Mouse (Mus musculus) lung, adult 2 months (tissue): ENCODE measurements around the gene Ptprd. TPM values are rescaled to one million over a fixed set of nuclear protein-coding genes. Genes with fewer than 3 reads are reported as not detected.

ENCODE experiments used
- DNase-seq: peaks from one replicate; pipeline ENCODE4 v3.0.0; 2022
- H3K4me1 ChIP-seq: fragments of 200-500 bp; 2 replicates; pipeline ENCODE4 v1.6.1; 2011; ENCODE audit warnings: low read length; ENCODE audit not compliant: control insufficient read depth, insufficient read depth
- H3K4me3 ChIP-seq: fragments of 200-500 bp; replicated peaks from 2 replicates; pipeline ENCODE3; 2011; ENCODE audit warnings: low read depth, mild to moderate bottlenecking, control low read depth, low read length; ENCODE audit errors: extremely low read depth
- CTCF ChIP-seq: fragments of 200-500 bp; IDR thresholded peaks from 2 replicates; pipeline ENCODE4 v1.5.1; 2011; ENCODE audit warnings: mild to moderate bottlenecking, low read length, control low read depth; ENCODE audit not compliant: insufficient read depth
- POLR2A ChIP-seq: fragments of 200-500 bp; IDR thresholded peaks from 2 replicates; pipeline ENCODE4 v1.6.1; 2011; ENCODE audit warnings: low read depth, mild to moderate bottlenecking, control low read depth, low read length, borderline replicate concordance; ENCODE audit errors: extremely low read depth
- WGBS: fragments of 180-500 bp; shearing (Covaris S2); methylation state at CpG from one replicate; pipeline ENCODE4 v1.1.7; 2018; 5-methylcytosine and 5-hydroxymethylcytosine counted together
- polyA plus RNA-seq: library from polyadenylated mRNA; depleted of rRNA; stranded (reverse); fragments of >200 nt; gene quantifications from 2 replicates; pipeline ENCODE4 v1.2.3, GENCODE M21; 2012

The Ptprd gene
- polyA plus RNA-seq, 1 experiment = 13.4 TPM

GRCm38 (mm10) chr4:76996172-76996571 lies 1215.6 kb downstream of the Ptprd start:
- no peaks in the 10 kb centered on the region for H3K4me1 ChIP-seq
- no peak for DNase-seq
- TF ChIP-seq CTCF = no peak
- TF ChIP-seq POLR2A = no peak
- WGBS = 77% methylated on average over 4 of the region's 4 CpGs
- H3K4me3 ChIP-seq = no peak overlapping the region

GRCm38 (mm10) chr4:76989961-76990360 lies 1221.8 kb downstream of the Ptprd start:
- DNase-seq = no peak
- WGBS = 78% methylated on average over 1 of the region's 1 CpGs
- Histone ChIP-seq H3K4me1 (no peaks in the 10 kb centered on the region), H3K4me3 (no peak overlapping the region)
- TF ChIP-seq POLR2A (no peak), CTCF (no peak)

- Histone ChIP-seq H3K4me1 (no peaks in the 10 kb centered on the region), H3K4me3 (no peak overlapping the region)
- DNase-seq = no peak
- WGBS = 79% methylated on average over 3 of the region's 3 CpGs
- TF ChIP-seq CTCF = no peak
- no peak for TF ChIP-seq POLR2A
Measured at GRCm38 (mm10) chr4:76977056-76977809, 1234.5 kb downstream of the Ptprd start.

DNA sequence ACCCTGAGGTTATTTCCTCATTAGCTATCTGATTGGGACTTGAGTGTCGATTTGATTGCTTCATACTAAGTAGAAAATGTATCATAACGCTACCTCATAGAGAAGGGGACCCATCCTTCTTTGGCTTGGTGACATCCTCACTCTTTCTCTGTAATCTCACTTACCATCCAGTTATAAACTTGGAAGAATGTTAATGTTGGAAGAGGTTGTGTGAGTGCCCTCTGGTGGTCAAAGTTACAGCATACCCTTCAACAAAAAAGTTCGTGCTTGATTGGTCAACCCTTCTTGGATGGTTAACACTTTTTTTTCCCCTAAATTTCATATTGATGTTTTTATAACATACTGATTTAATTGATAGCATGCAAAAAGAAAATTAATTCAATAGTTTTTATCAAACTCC lies 1263.5 kb downstream of the Ptprd start:
- no peak for DNase-seq
- WGBS = 29% methylated on average over 3 of the region's 3 CpGs
- Histone ChIP-seq H3K4me1 (no peaks in the 10 kb centered on the region), H3K4me3 (no peak overlapping the region)
- TF ChIP-seq POLR2A (no peak), CTCF (peak; percentile 12; the same call in 1 of the 2 replicates)

- TF ChIP-seq CTCF (no peak), POLR2A (no peak)
- no peak overlapping the region for H3K4me3 ChIP-seq
- DNase-seq = no peak
- 76% methylated on average over 6 of the region's 6 CpGs for WGBS
- H3K4me1 ChIP-seq = no peaks in the 10 kb centered on the region
Measured at GRCm38 (mm10) chr4:76941382-76942360, 1270.1 kb downstream of the Ptprd start.

GRCm38 (mm10) chr4:76931559-76931958 lies 1280.2 kb downstream of the Ptprd start:
- 70% methylated on average over 2 of the region's 2 CpGs for WGBS
- DNase-seq = no peak
- TF ChIP-seq CTCF (no peak), POLR2A (no peak)
- no peaks in the 10 kb centered on the region for H3K4me1 ChIP-seq
- no peak overlapping the region for H3K4me3 ChIP-seq

DNA sequence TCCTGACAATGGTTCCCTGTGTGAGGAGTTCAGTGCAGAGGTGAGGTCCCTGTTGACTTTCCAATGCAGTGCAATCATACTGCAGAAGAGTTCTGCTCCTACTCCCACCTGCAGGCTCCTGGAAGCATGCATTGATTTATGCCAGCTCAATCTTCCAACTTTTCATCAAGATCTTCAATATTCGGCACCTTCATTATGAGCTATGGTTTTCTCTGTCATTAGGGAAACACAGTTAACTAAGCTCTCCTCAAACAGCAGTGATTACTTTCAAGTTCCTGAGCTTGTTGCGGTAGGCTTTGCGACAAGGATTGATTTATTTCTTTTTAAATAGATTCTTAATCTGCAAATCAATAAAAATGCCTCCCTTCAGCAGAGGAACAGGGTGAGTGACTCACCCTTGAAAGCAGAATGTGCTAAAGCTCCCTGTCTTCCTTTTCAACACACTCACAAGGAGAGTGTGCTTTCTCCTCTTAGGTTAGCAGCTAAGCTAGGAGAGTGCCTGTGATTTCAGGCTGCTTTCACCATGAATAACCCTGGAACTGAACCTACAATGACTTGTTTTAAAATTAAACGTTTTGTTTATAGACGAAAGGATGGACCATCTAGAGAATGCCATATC lies 1298.1 kb downstream of the Ptprd start:
- DNase-seq = no peak
- Histone ChIP-seq H3K4me3 (no peak overlapping the region), H3K4me1 (no peaks in the 10 kb centered on the region)
- WGBS = 65% methylated on average over 5 of the region's 5 CpGs
- TF ChIP-seq POLR2A (no peak), CTCF (no peak)

DNA sequence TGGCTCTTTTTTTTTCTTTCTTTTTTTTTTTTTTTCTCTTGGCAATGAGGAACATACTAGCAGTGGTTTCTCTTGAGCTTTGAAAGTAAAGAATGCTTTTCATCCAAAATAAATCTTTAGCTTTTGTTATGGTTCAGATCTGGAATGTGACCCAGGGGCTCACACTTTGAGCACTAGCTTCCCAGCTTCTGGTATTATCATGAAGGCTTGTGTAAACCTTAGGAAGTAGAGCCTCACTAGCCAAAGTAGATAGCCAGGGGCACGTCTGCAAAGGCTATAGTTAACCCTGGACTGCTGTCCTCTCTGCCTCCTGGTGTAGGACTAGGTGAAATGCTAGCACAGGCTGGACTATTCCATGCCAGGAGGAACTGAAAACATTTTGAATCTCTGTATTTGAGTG lies 1310.1 kb downstream of the Ptprd start:
- TF ChIP-seq CTCF (no peak), POLR2A (no peak)
- Histone ChIP-seq H3K4me3 (no peak overlapping the region), H3K4me1 (no peaks in the 10 kb centered on the region)
- DNase-seq = no peak
- 28% methylated on average over 1 of the region's 1 CpGs for WGBS

DNA sequence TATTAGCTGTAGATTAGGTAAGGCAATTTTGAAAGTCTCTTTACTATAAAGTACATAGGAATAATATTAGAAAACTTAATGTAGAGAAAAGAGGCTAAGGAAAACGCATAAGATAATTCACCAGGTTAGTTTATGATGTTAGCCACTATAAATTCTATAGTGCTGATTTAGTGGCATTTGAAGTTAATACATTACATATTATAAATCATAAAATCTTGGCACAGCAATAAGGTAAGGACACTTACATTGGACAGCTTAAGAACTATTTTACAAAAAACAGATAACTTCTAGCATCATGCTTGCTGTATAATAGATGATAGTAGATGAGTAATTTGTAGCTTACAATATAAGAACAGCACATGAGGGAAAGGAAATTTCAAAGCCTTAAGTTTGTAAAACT lies 1322.1 kb downstream of the Ptprd start:
- no peak for TF ChIP-seq POLR2A
- TF ChIP-seq CTCF = no peak

More for the DNA sequence above, 1322.1 kb downstream of the Ptprd start:
- 91% methylated on average over 1 of the region's 1 CpGs for WGBS
- DNase-seq = no peak
- H3K4me3 ChIP-seq = no peak overlapping the region
- H3K4me1 ChIP-seq = no peaks in the 10 kb centered on the region
